Mouse (Mus musculus): ENCODE results near the gene Micu1. TPM values are rescaled to one million over a fixed set of nuclear protein-coding genes. Genes with fewer than 3 reads are reported as not detected.

Gene Micu1
- polyA plus RNA-seq, 1 experiment from 2014 or later: 42.8 TPM

DNA sequence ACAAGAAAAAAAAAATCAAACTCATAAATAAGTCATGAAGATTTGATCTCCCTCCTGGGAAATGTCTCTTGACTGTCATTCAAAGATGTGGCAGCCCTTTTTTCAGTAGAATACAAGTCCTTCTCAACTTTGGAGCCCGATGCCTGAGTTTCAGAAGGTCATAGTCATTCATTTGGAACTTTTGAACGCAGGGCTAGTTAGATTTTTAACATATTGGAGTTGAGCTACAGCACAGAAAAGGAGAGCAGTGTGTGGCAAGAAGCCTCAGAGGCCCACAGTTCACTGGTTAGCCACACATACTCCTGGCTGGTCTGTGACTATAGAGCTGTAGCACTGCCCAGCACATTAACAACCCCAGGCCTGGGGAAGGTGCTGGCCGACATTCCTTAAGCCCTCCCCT lies 96.1 kb downstream of the Micu1 start:
- no peak overlapping the region for H3K4me2 ChIP-seq
- peaks cover 12% of the 10 kb centered on the region for H3K4me1 ChIP-seq (ENCODE audit: control insufficient read depth, insufficient read depth, low read length)
- no peaks in the 10 kb centered on the region for H3K27me3 ChIP-seq (ENCODE audit: control insufficient read depth, insufficient read depth, low read length)
- H3K27ac ChIP-seq (ENCODE audit: low read depth, low read length): no peak overlapping the region
- no peak overlapping the region for H3K4me3 ChIP-seq (ENCODE audit: low read depth, low read length)
- WGBS (ENCODE audit: insufficient replicate concordance): 75% methylated on average over 3 of the region's 3 CpGs
- no peaks in the 10 kb centered on the region for H3K9me3 ChIP-seq (replicated peaks; ENCODE audit: control insufficient read depth, low read length)
- ATAC-seq (replicated peaks; ENCODE audit: insufficient number of reproducible peaks, low FRiP score, low TSS enrichment): no peak
- no peak overlapping the region for H3K9ac ChIP-seq (ENCODE audit: low read depth, low read length)
- H3K36me3 ChIP-seq (ENCODE audit: control insufficient read depth, insufficient read depth, low read length): peaks cover 6% of the 10 kb centered on the region

DNA sequence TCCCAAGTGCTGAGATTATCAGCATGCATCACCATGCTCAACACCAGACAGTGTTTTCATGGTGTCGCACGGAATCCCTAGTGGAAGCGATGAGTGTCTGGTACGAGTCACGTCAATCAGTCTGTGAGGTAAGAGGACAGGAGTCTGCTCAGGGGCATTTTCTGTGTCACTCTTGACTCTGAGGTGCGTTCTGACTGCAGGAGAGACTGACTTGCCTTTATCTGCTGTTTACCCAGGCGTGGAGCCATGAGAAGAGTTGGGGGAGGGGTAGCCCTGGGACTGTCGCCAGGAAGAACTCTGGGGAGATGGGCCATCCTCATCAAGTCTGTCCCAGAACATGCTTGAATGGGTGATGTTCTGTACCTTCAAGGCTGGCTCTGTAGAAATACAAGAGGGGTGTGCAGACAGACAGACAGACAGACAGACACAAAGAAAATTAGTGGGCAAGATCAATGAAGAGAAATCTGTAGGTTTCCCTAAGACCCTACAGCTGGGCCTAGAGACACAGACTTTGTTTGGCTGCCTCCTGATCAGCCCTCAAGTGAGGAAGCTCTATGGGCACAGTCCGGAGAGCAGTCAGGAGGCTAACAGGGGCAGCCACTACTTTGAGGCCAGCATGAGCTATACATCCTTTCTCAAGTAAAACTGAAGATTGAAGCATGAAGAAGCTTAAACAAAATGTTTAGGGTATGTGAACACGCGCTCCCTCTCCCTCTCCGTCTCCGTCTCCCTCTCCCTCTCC lies 97.2 kb downstream of the Micu1 start:
- ATAC-seq (replicated peaks; ENCODE audit: insufficient number of reproducible peaks, low FRiP score, low TSS enrichment): no peak; the same call in 1 of the 2 replicates
- no peaks in the 10 kb centered on the region for H3K27me3 ChIP-seq (ENCODE audit: control insufficient read depth, insufficient read depth, low read length)
- H3K4me1 ChIP-seq (ENCODE audit: control insufficient read depth, insufficient read depth, low read length): peaks cover 12% of the 10 kb centered on the region
- 36% methylated on average over 13 of the region's 13 CpGs for WGBS (ENCODE audit: insufficient replicate concordance)
- H3K9me3 ChIP-seq (replicated peaks; ENCODE audit: control insufficient read depth, low read length): no peaks in the 10 kb centered on the region
- H3K4me3 ChIP-seq (ENCODE audit: low read depth, low read length): no peak overlapping the region
- H3K9ac ChIP-seq (ENCODE audit: low read depth, low read length): no peak overlapping the region
- H3K36me3 ChIP-seq (ENCODE audit: control insufficient read depth, insufficient read depth, low read length): peaks cover 6% of the 10 kb centered on the region
- H3K4me2 ChIP-seq: peak overlapping the region; percentile 35
- peak overlapping the region; percentile 66 for H3K27ac ChIP-seq (ENCODE audit: low read depth, low read length)

DNA sequence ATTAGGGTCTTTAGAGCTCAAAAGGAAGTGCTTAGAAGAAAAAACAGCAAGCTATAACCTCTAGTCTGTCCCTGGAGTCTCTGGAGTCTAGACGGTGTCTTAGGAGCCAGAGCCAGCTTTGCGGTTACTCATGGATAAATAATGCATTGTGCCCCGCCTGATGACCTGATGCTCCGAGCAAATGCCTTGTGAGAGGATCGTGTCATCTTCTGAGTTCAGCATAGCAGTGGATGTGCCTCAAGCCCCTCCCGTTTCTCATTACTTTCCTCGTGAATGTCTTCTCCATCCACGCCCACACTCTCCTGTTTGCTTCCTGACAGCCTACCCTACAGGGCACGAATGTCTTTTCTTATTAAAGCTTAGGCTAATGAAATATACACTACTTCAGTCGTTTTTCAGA lies 97.9 kb downstream of the Micu1 start:
- H3K9ac ChIP-seq (ENCODE audit: low read depth, low read length): no peak overlapping the region
- no peaks in the 10 kb centered on the region for H3K9me3 ChIP-seq (replicated peaks; ENCODE audit: control insufficient read depth, low read length)
- peaks cover 6% of the 10 kb centered on the region for H3K36me3 ChIP-seq (ENCODE audit: control insufficient read depth, insufficient read depth, low read length)
- 47% methylated on average over 10 of the region's 10 CpGs for WGBS (ENCODE audit: insufficient replicate concordance)
- H3K4me3 ChIP-seq (ENCODE audit: low read depth, low read length): no peak overlapping the region
- no peak overlapping the region for H3K27ac ChIP-seq (ENCODE audit: low read depth, low read length)
- ATAC-seq (replicated peaks; ENCODE audit: insufficient number of reproducible peaks, low FRiP score, low TSS enrichment): no peak
- peaks cover 12% of the 10 kb centered on the region for H3K4me1 ChIP-seq (ENCODE audit: control insufficient read depth, insufficient read depth, low read length)
- H3K27me3 ChIP-seq (ENCODE audit: control insufficient read depth, insufficient read depth, low read length): no peaks in the 10 kb centered on the region
- no peak overlapping the region for H3K4me2 ChIP-seq

DNA sequence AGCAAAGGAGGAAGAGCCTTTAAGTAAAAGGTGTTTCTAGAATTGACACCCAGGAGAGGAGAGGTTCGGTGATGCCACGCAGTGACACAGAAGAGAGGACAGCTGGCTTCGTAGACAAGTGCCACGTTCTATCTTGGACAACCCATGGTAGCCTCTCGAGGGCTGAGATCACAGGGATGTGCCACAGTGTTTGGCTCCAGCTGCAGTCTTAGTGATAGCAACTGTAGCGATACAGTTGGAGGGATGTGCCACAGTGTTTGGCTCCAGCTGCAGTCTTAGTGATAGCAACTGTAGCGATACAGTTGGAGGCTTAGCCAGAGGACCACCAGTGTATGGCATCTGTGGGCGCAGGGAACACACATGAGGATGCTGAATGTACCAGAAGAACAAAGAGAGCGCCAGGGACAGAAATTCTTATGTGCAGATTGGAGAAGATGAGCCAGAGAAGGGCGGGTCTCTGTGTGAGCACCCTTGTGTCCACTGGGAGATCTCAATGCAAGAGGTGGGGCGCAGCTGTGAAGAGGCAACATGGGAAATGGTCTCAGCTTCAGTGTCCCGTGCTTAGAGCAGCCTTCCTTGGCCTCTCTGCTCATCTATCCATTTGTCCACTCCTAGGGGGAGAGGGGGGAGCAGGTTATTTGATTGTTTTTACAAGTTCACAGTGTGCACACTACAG lies 98.7 kb downstream of the Micu1 start:
- Histone ChIP-seq H3K4me3 (ENCODE audit: low read depth, low read length) (no peak overlapping the region), H3K27ac (ENCODE audit: low read depth, low read length) (no peak overlapping the region), H3K9me3 (replicated peaks; ENCODE audit: control insufficient read depth, low read length) (no peaks in the 10 kb centered on the region), H3K9ac (ENCODE audit: low read depth, low read length) (no peak overlapping the region), H3K4me2 (no peak overlapping the region), H3K4me1 (ENCODE audit: control insufficient read depth, insufficient read depth, low read length) (peaks cover 12% of the 10 kb centered on the region), H3K27me3 (ENCODE audit: control insufficient read depth, insufficient read depth, low read length) (no peaks in the 10 kb centered on the region), H3K36me3 (ENCODE audit: control insufficient read depth, insufficient read depth, low read length) (peaks cover 6% of the 10 kb centered on the region)
- no peak for ATAC-seq (replicated peaks; ENCODE audit: insufficient number of reproducible peaks, low FRiP score, low TSS enrichment)
- WGBS (ENCODE audit: insufficient replicate concordance): 68% methylated on average over 12 of the region's 12 CpGs

DNA sequence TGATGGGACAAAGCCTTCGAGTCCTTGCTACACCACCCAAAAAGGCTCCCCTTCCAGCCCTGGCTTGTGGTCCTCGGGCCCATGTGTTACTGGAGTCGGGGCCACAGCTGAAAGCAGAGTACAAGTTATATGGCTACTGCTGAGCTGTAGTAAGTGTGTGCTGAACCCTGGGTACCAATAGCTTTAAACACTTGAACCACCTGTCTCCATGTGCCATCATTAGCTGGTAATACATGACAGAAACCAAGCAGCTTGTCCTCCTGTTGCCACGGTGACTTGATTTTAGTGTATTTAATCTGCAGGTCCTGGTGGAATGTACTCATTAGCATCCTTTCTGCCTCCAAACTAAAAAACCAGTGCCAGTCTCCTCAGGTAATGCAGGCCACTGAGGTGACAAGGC lies 106.4 kb downstream of the Micu1 start:
- no peak for ATAC-seq (replicated peaks; ENCODE audit: insufficient number of reproducible peaks, low FRiP score, low TSS enrichment)
- no peaks in the 10 kb centered on the region for H3K36me3 ChIP-seq (ENCODE audit: control insufficient read depth, insufficient read depth, low read length)
- no peak overlapping the region for H3K4me3 ChIP-seq (ENCODE audit: low read depth, low read length)
- peaks cover 5% of the 10 kb centered on the region for H3K4me1 ChIP-seq (ENCODE audit: control insufficient read depth, insufficient read depth, low read length)
- H3K27me3 ChIP-seq (ENCODE audit: control insufficient read depth, insufficient read depth, low read length): no peaks in the 10 kb centered on the region
- H3K27ac ChIP-seq (ENCODE audit: low read depth, low read length): no peak overlapping the region
- no peaks in the 10 kb centered on the region for H3K9me3 ChIP-seq (replicated peaks; ENCODE audit: control insufficient read depth, low read length)
- 80% methylated on average over 4 of the region's 4 CpGs for WGBS (ENCODE audit: insufficient replicate concordance)
- H3K9ac ChIP-seq (ENCODE audit: low read depth, low read length): no peak overlapping the region
- no peak overlapping the region for H3K4me2 ChIP-seq

DNA sequence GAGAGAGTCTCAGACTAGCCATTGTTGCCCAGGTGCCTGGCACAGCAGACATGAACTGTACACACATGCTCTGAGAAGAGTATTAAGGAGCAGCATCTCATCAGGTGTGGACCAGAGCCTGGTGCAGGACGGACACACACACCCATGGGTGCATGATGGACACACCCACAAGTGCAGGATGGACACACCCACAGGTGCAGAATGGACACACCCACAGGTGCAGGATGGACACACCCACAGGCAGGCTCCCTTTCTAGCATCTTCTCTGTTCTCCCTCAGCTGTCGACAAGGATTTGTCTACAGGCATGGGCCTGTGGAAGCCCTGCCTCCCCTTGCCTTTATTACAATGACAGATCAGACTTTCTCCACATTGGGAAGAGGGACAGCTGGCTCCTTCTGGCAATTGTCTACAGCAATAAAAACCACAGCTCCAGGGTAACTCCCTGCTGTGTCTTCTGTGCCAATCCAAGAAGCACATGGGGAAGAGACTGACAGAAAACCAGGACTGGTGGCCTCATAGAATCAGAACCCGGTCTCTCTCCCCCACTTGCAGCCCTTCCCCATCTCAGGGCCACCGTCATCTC lies 107.8 kb downstream of the Micu1 start:
- H3K4me2 ChIP-seq: no peak overlapping the region
- ATAC-seq (replicated peaks; ENCODE audit: insufficient number of reproducible peaks, low FRiP score, low TSS enrichment): no peak
- no peak overlapping the region for H3K9ac ChIP-seq (ENCODE audit: low read depth, low read length)
- H3K27ac ChIP-seq (ENCODE audit: low read depth, low read length): no peak overlapping the region
- H3K9me3 ChIP-seq (replicated peaks; ENCODE audit: control insufficient read depth, low read length): no peaks in the 10 kb centered on the region
- H3K36me3 ChIP-seq (ENCODE audit: control insufficient read depth, insufficient read depth, low read length): no peaks in the 10 kb centered on the region
- H3K4me1 ChIP-seq (ENCODE audit: control insufficient read depth, insufficient read depth, low read length): peaks cover 5% of the 10 kb centered on the region
- WGBS (ENCODE audit: insufficient replicate concordance): 74% methylated on average over 4 of the region's 4 CpGs
- H3K27me3 ChIP-seq (ENCODE audit: control insufficient read depth, insufficient read depth, low read length): no peaks in the 10 kb centered on the region
- H3K4me3 ChIP-seq (ENCODE audit: low read depth, low read length): no peak overlapping the region

DNA sequence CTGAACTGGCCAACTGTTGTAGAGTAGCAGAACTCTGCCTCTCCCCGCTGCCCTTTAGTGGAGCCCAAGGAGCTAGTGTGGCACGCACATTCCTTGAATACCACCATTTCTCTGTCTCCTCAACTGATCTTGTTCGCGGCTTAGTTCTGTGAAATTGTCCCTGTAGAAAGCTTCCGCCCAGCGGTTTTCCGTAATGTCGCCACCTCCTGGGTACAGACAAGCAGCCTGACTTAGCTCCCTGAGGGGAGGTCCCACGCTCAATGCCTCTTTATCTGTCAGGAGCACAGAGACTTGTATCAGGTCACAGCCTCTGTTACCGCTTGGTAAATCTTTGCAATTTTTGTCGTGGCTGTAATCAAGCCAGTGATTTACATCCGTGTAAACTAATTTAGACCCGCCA lies 110.7 kb downstream of the Micu1 start:
- no peaks in the 10 kb centered on the region for H3K36me3 ChIP-seq (ENCODE audit: control insufficient read depth, insufficient read depth, low read length)
- 0 out of 2 replicates have a peak overlapping the region, but pooled peaks have one; percentile 22 for H3K27ac ChIP-seq (ENCODE audit: low read depth, low read length)
- H3K9ac ChIP-seq (ENCODE audit: low read depth, low read length): no peak overlapping the region
- WGBS (ENCODE audit: insufficient replicate concordance): 14% methylated on average over 13 of the region's 13 CpGs
- peaks cover 5% of the 10 kb centered on the region for H3K4me1 ChIP-seq (ENCODE audit: control insufficient read depth, insufficient read depth, low read length)
- no peaks in the 10 kb centered on the region for H3K27me3 ChIP-seq (ENCODE audit: control insufficient read depth, insufficient read depth, low read length)
- no peak for ATAC-seq (replicated peaks; ENCODE audit: insufficient number of reproducible peaks, low FRiP score, low TSS enrichment)
- peak overlapping the region; percentile 25; the same call in 1 of the 2 replicates for H3K4me2 ChIP-seq
- H3K4me3 ChIP-seq (ENCODE audit: low read depth, low read length): no peak overlapping the region
- H3K9me3 ChIP-seq (replicated peaks; ENCODE audit: control insufficient read depth, low read length): no peaks in the 10 kb centered on the region

DNA sequence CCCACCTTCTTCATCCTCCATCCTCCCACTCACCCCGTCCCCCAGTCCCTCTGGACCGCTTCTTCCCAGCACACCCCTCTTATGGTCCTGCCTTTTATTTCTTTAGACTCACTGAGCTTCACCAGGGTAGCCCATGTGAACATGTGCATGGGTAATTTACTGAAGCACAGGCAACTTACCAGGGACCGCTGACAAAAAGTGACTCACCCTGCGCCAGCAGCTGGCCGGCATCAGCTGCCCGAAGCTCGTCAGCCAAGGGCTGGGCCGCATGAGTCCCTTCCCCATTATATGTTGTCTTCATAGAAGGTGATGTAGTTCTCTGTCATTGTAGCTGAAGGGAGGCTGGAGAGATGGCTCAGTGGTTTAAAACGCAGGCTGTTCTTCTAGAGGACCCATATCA lies 111.5 kb downstream of the Micu1 start:
- 87% methylated on average over 9 of the region's 9 CpGs for WGBS (ENCODE audit: insufficient replicate concordance)
- no peaks in the 10 kb centered on the region for H3K36me3 ChIP-seq (ENCODE audit: control insufficient read depth, insufficient read depth, low read length)

More for the DNA sequence above, 111.5 kb downstream of the Micu1 start:
- Histone ChIP-seq H3K9ac (ENCODE audit: low read depth, low read length) (no peak overlapping the region), H3K4me3 (ENCODE audit: low read depth, low read length) (no peak overlapping the region), H3K9me3 (replicated peaks; ENCODE audit: control insufficient read depth, low read length) (no peaks in the 10 kb centered on the region), H3K27ac (ENCODE audit: low read depth, low read length) (no peak overlapping the region), H3K4me2 (no peak overlapping the region), H3K27me3 (ENCODE audit: control insufficient read depth, insufficient read depth, low read length) (no peaks in the 10 kb centered on the region), H3K4me1 (ENCODE audit: control insufficient read depth, insufficient read depth, low read length) (peaks cover 5% of the 10 kb centered on the region)
- no peak for ATAC-seq (replicated peaks; ENCODE audit: insufficient number of reproducible peaks, low FRiP score, low TSS enrichment)

Measured in heart, embryonic 11.5 days (tissue).